Mouse (Mus musculus): Measurements from ENCODE around the gene Pcdh8. TPM values are rescaled to one million over a fixed set of nuclear protein-coding genes. Genes with fewer than 3 reads are reported as not detected.

Gene Pcdh8
- 2.1 and 3.1 TPM in 2 replicates for polyA plus RNA-seq (2014; fragmentation: Nextera tagmentation; extraction: Ambion mirVana)

GRCm38 (mm10) chr14:79771094-79771535 is at the start of gene Pcdh8:
Pcdh8 (minus strand) TSS chr14:79771312.
- Histone ChIP-seq H3K27me3 (replicated peaks; ENCODE audit: control insufficient read depth, insufficient read depth, low read length) (peaks cover 85% of the 10 kb centered on the region), H3K4me2 (ENCODE audit: low read depth, low read length) (peak within 1 kb of the TSS; percentile 76), H3K36me3 (ENCODE audit: control insufficient read depth, insufficient read depth, low read length) (no peaks in the 10 kb centered on the region), H3K27ac (replicated peaks; ENCODE audit: low read depth, low read length) (no peak within 1 kb of the TSS), H3K4me3 (ENCODE audit: low read depth, low read length) (peak within 1 kb of the TSS; percentile 42), H3K4me1 (ENCODE audit: control insufficient read depth, insufficient read depth, low read length) (peaks cover 24% of the 10 kb centered on the region), H3K9me3 (ENCODE audit: control insufficient read depth, low read length) (0 out of 2 replicates have a peak, but pooled peaks cover 4% of the 10 kb centered on the region), H3K9ac (ENCODE audit: low read depth, low read length) (no peak within 1 kb of the TSS)
- DNase-seq (ENCODE audit: low spot score): peak; percentile 97
- peak; percentile 96 for ATAC-seq (ENCODE audit: low read depth)
- WGBS: 0% methylated on average over 26 of the region's 30 CpGs

GRCm38 (mm10) chr14:79814709-79815108 is 43.6 kb upstream of the Pcdh8 start:
- H3K4me2 ChIP-seq (ENCODE audit: low read depth, low read length): no peak overlapping the region
- no peaks in the 10 kb centered on the region for H3K27me3 ChIP-seq (replicated peaks; ENCODE audit: control insufficient read depth, insufficient read depth, low read length)
- H3K4me1 ChIP-seq (ENCODE audit: control insufficient read depth, insufficient read depth, low read length): no peaks in the 10 kb centered on the region
- no peak overlapping the region for H3K9ac ChIP-seq (ENCODE audit: low read depth, low read length)
- ATAC-seq (ENCODE audit: low read depth) (no peak), DNase-seq (ENCODE audit: low spot score) (no peak)
- no peak overlapping the region for H3K27ac ChIP-seq (replicated peaks; ENCODE audit: low read depth, low read length)
- no peak overlapping the region for H3K4me3 ChIP-seq (ENCODE audit: low read depth, low read length)
- no peaks in the 10 kb centered on the region for H3K9me3 ChIP-seq (ENCODE audit: control insufficient read depth, low read length)
- WGBS: 60% methylated on average over 8 of the region's 8 CpGs
- H3K36me3 ChIP-seq (ENCODE audit: control insufficient read depth, insufficient read depth, low read length): no peaks in the 10 kb centered on the region

- no peaks in the 10 kb centered on the region for H3K4me1 ChIP-seq (ENCODE audit: control insufficient read depth, insufficient read depth, low read length)
- H3K27ac ChIP-seq (replicated peaks; ENCODE audit: low read depth, low read length): no peak overlapping the region
- ATAC-seq (ENCODE audit: low read depth) (no peak), DNase-seq (ENCODE audit: low spot score) (no peak)
- no peak overlapping the region for H3K9ac ChIP-seq (ENCODE audit: low read depth, low read length)
- H3K4me2 ChIP-seq (ENCODE audit: low read depth, low read length): no peak overlapping the region
- H3K27me3 ChIP-seq (replicated peaks; ENCODE audit: control insufficient read depth, insufficient read depth, low read length): no peaks in the 10 kb centered on the region
- WGBS: 31% methylated on average over 1 of the region's 1 CpGs
- H3K36me3 ChIP-seq (ENCODE audit: control insufficient read depth, insufficient read depth, low read length): no peaks in the 10 kb centered on the region
- H3K4me3 ChIP-seq (ENCODE audit: low read depth, low read length): no peak overlapping the region
- H3K9me3 ChIP-seq (ENCODE audit: control insufficient read depth, low read length): no peaks in the 10 kb centered on the region
These were observed 43.0 kb upstream of the Pcdh8 start for GRCm38 (mm10) chr14:79814084-79814483.

GRCm38 (mm10) chr14:79793179-79793578 is 22.1 kb upstream of the Pcdh8 start:
- peak; percentile 78; the same call in 1 of the 2 replicates for ATAC-seq (ENCODE audit: low read depth)
- no peak overlapping the region for H3K9ac ChIP-seq (ENCODE audit: low read depth, low read length)
- no peak overlapping the region for H3K27ac ChIP-seq (replicated peaks; ENCODE audit: low read depth, low read length)
- no peak overlapping the region for H3K4me3 ChIP-seq (ENCODE audit: low read depth, low read length)
- no peak overlapping the region for H3K4me2 ChIP-seq (ENCODE audit: low read depth, low read length)
- H3K36me3 ChIP-seq (ENCODE audit: control insufficient read depth, insufficient read depth, low read length): no peaks in the 10 kb centered on the region
- H3K27me3 ChIP-seq (replicated peaks; ENCODE audit: control insufficient read depth, insufficient read depth, low read length): no peaks in the 10 kb centered on the region
- no peaks in the 10 kb centered on the region for H3K4me1 ChIP-seq (ENCODE audit: control insufficient read depth, insufficient read depth, low read length)
- no peak for DNase-seq (ENCODE audit: low spot score)
- H3K9me3 ChIP-seq (ENCODE audit: control insufficient read depth, low read length): no peaks in the 10 kb centered on the region
- WGBS: 57% methylated on average over 8 of the region's 8 CpGs

GRCm38 (mm10) chr14:79789535-79789934 is 18.4 kb upstream of the Pcdh8 start:
- Histone ChIP-seq H3K9me3 (ENCODE audit: control insufficient read depth, low read length) (no peaks in the 10 kb centered on the region), H3K4me2 (ENCODE audit: low read depth, low read length) (no peak overlapping the region), H3K27ac (replicated peaks; ENCODE audit: low read depth, low read length) (no peak overlapping the region), H3K9ac (ENCODE audit: low read depth, low read length) (no peak overlapping the region), H3K27me3 (replicated peaks; ENCODE audit: control insufficient read depth, insufficient read depth, low read length) (no peaks in the 10 kb centered on the region), H3K4me3 (ENCODE audit: low read depth, low read length) (no peak overlapping the region), H3K36me3 (ENCODE audit: control insufficient read depth, insufficient read depth, low read length) (no peaks in the 10 kb centered on the region), H3K4me1 (ENCODE audit: control insufficient read depth, insufficient read depth, low read length) (no peaks in the 10 kb centered on the region)
- 29% methylated on average over 4 of the region's 4 CpGs for WGBS
- ATAC-seq (ENCODE audit: low read depth): no peak
- DNase-seq (ENCODE audit: low spot score): no peak

GRCm38 (mm10) chr14:79788656-79789204 is 17.6 kb upstream of the Pcdh8 start:
- Histone ChIP-seq H3K9ac (ENCODE audit: low read depth, low read length) (no peak overlapping the region), H3K4me2 (ENCODE audit: low read depth, low read length) (no peak overlapping the region), H3K27me3 (replicated peaks; ENCODE audit: control insufficient read depth, insufficient read depth, low read length) (no peaks in the 10 kb centered on the region), H3K36me3 (ENCODE audit: control insufficient read depth, insufficient read depth, low read length) (no peaks in the 10 kb centered on the region), H3K9me3 (ENCODE audit: control insufficient read depth, low read length) (no peaks in the 10 kb centered on the region), H3K4me1 (ENCODE audit: control insufficient read depth, insufficient read depth, low read length) (no peaks in the 10 kb centered on the region), H3K4me3 (ENCODE audit: low read depth, low read length) (no peak overlapping the region), H3K27ac (replicated peaks; ENCODE audit: low read depth, low read length) (no peak overlapping the region)
- WGBS: 68% methylated on average over 2 of the region's 2 CpGs
- ATAC-seq (ENCODE audit: low read depth): no peak
- no peak for DNase-seq (ENCODE audit: low spot score)

GRCm38 (mm10) chr14:79787918-79788317 is 16.8 kb upstream of the Pcdh8 start:
- Histone ChIP-seq H3K9ac (ENCODE audit: low read depth, low read length) (no peak overlapping the region), H3K9me3 (ENCODE audit: control insufficient read depth, low read length) (no peaks in the 10 kb centered on the region), H3K36me3 (ENCODE audit: control insufficient read depth, insufficient read depth, low read length) (no peaks in the 10 kb centered on the region), H3K27ac (replicated peaks; ENCODE audit: low read depth, low read length) (no peak overlapping the region), H3K4me1 (ENCODE audit: control insufficient read depth, insufficient read depth, low read length) (no peaks in the 10 kb centered on the region), H3K27me3 (replicated peaks; ENCODE audit: control insufficient read depth, insufficient read depth, low read length) (no peaks in the 10 kb centered on the region), H3K4me2 (ENCODE audit: low read depth, low read length) (no peak overlapping the region), H3K4me3 (ENCODE audit: low read depth, low read length) (no peak overlapping the region)
- DNase-seq (ENCODE audit: low spot score) (peak; percentile 32), ATAC-seq (ENCODE audit: low read depth) (peak; percentile 81; the same call in 1 of the 2 replicates)
- 66% methylated on average over 6 of the region's 6 CpGs for WGBS

- H3K9ac ChIP-seq (ENCODE audit: low read depth, low read length): no peak overlapping the region
- no peaks in the 10 kb centered on the region for H3K36me3 ChIP-seq (ENCODE audit: control insufficient read depth, insufficient read depth, low read length)
- H3K4me2 ChIP-seq (ENCODE audit: low read depth, low read length): no peak overlapping the region
- no peaks in the 10 kb centered on the region for H3K27me3 ChIP-seq (replicated peaks; ENCODE audit: control insufficient read depth, insufficient read depth, low read length)
- H3K27ac ChIP-seq (replicated peaks; ENCODE audit: low read depth, low read length): no peak overlapping the region
- H3K4me3 ChIP-seq (ENCODE audit: low read depth, low read length): no peak overlapping the region
- no peak for ATAC-seq (ENCODE audit: low read depth)
- no peaks in the 10 kb centered on the region for H3K4me1 ChIP-seq (ENCODE audit: control insufficient read depth, insufficient read depth, low read length)
- H3K9me3 ChIP-seq (ENCODE audit: control insufficient read depth, low read length): no peaks in the 10 kb centered on the region
- WGBS: 15% methylated on average over 4 of the region's 4 CpGs
- DNase-seq (ENCODE audit: low spot score): peak; percentile 52
These were observed 14.3 kb upstream of the Pcdh8 start for GRCm38 (mm10) chr14:79785400-79785799.

GRCm38 (mm10) chr14:79780889-79781288 is 9.8 kb upstream of the Pcdh8 start:
- 33% methylated on average over 1 of the region's 1 CpGs for WGBS

More at GRCm38 (mm10) chr14:79780889-79781288, 9.8 kb upstream of the Pcdh8 start:
- Histone ChIP-seq H3K9me3 (ENCODE audit: control insufficient read depth, low read length) (no peaks in the 10 kb centered on the region), H3K9ac (ENCODE audit: low read depth, low read length) (no peak overlapping the region), H3K27ac (replicated peaks; ENCODE audit: low read depth, low read length) (no peak overlapping the region), H3K4me1 (ENCODE audit: control insufficient read depth, insufficient read depth, low read length) (no peaks in the 10 kb centered on the region), H3K36me3 (ENCODE audit: control insufficient read depth, insufficient read depth, low read length) (no peaks in the 10 kb centered on the region), H3K27me3 (replicated peaks; ENCODE audit: control insufficient read depth, insufficient read depth, low read length) (peaks cover 6% of the 10 kb centered on the region), H3K4me2 (ENCODE audit: low read depth, low read length) (no peak overlapping the region), H3K4me3 (ENCODE audit: low read depth, low read length) (no peak overlapping the region)
- no peak for ATAC-seq (ENCODE audit: low read depth)
- no peak for DNase-seq (ENCODE audit: low spot score)
